Mouse (Mus musculus) gastrocnemius, postnatal 14 days (tissue): ENCODE results near the gene Dpp9. TPM values are rescaled to one million over a fixed set of nuclear protein-coding genes. Genes with fewer than 3 reads are reported as not detected.
A peak's percentile ranks its signal among the peaks of the same experiment; 100 is the strongest.

ENCODE experiments used
- DNase-seq: peaks from one replicate; pipeline ENCODE4 v3.0.0; 2021; ENCODE audit warnings: mixed read lengths
- intact Hi-C: fragments of 180-260 bp; cut with DNase I; formaldehyde crosslinking; loops from one replicate; pipeline ENCODE4 v1.15.1; 2025; ENCODE audit warnings: low total_unique reads
- total RNA-seq, 2 experiments: library from RNA; stranded (reverse); gene quantifications; 2 replicates each; pipeline ENCODE4 v1.2.3; 2021

Gene Dpp9
- total RNA-seq, 2 experiments from 2014 or later: 20.8 to 22.0 TPM

DNA sequence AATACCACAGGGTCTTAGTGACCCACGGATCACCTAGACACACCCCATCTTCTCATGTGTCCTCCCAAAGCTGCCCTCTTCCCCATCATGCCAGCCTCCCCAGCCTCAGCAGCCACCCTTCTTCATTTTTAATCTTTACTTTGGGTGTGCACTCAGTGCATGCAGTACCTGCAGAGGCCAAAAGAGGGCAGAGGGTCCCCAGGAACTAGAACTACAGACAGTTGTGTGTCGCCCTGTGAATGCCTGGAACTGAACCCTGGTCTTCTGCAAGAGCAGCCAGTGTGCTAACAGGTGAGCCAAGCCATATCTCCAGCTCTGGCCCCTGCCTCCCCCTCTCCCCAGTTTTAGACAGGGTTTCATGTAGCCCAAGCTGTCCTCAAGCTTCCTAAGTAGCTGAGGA lies 21.8 kb downstream of the Dpp9 start:
- no peak for DNase-seq
- intact Hi-C loops: no loop called here

DNA sequence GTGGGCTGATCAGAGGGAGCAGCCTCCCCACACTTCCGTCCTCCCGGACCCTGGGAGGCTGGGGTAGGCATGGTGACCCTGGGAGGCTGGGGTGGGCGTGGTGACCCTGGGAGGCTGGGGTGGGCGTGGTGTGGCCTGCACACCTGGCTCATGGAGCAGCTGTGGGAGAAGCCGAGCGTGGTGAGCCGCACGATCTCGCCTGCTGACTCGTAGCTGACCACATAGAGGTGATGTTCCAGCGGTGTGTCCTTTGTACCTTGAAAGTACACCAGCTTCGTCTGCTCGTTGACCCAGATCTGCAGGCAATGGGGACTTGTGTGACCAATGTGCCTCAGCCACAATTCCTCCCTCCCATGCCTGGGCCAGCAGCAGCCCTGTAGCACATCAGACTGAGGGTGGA lies 23.9 kb downstream of the Dpp9 start:
- DNase-seq: no peak
- intact Hi-C loops: no loop called here

DNA sequence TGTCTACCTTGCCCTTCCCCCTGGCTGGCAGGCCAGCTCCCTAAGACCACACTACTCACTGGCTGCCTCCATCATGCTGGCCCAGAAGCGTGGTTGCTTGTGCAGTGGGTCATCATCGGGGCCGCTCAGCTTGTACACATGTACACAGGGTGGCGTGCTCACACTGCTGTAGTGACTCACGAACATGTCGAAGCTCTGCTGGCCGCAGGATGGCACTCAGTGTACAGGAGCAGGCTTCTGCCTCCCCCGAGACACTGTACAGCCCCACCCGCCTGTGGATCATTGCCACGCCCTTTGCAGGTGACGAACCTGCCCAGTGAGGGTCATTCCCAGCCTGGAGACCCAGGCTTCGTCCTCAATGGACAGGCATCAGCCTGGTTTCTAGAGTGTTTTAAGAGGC lies 24.3 kb downstream of the Dpp9 start:
- DNase-seq: no peak

DNA sequence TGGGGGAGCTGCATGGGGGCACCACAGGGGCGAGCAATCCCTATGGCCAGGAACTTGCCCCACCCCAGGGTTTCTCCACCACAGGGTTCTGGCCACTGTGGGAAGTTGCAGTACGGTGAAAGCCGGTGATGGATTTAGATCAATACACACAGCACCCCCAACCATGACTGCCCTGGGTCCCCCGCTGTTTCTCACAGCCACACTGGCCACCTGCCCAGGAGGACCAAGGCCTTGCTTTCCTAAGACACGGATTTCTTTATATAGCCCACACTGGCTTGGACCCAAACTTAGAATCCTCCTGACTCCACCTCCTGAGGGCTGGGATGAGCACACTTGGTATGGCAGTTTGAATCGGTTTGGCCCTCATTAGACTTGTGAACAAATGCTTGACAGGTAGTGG lies 27.4 kb downstream of the Dpp9 start:
- DNase-seq: no peak
- intact Hi-C loops: no loop called here

More for the DNA sequence above, 24.3 kb downstream of the Dpp9 start:
- intact Hi-C loops: no loop called here

DNA sequence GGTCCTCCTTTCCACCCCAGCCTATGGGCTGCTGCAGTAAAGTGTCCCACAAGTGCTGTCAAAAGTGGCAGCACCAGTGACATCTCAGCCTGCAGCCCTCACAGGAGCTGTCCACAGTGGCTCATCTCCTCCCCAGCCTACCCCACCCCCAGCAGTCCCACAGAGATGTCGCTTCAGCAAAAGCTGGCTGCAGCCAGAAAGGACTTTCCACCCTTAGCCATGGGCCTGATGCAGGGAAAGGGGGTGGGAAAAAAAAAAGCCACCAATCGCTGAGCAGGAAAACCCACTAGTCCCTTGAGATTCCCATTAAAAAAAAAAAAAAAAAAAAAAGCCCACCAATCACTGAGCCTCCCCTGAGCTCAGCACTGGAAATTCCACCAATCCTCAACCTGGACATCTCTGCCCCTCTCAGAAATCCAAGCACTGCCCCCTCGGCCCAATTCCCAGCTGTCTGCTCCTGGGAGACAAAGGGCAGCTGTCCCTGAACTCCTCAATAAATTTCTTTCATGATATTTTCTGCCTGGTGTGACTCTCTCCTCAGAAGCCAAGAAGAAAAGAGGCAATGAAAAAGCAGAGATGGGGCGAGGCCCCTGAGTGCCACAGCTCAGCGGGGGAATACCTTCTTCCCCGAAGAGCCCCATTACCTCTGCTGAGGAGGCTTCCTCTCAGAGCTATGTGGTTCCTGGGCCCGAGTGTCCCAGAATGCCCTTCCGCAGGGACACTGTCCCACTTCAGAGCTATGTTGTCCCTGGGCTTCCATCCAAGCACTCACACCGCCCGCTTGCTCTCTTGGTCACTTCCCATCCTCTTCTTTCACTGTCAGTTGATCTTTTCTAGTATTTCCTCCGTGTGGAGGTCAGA lies 33.2 kb downstream of the Dpp9 start:
- DNase-seq: peak; percentile 75
- intact Hi-C loops: no loop called here

DNA sequence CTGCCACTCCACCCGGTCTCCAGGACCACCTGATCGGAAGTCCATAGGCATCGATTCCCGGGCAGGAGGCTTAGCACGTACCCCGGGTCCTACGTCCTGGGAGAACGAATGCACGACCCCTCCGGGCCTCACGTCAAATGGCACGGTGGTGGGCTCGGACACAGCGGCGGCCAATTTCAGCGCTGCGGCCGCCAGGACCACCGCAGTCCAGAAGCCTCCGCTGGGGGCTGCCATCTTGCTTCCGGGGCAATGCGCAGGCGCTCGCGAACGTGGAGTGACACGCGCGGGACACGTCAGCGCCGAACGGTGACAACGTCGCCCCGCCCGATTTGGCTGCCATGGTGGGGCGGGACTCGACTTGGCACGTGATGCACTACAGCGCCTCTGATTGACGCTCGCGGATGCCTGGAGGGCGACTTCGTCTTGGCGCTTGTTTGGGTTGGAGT lies 35.0 kb downstream of the Dpp9 start, which contains the start of gene Mydgf:
Gene Mydgf (minus strand): TSS at position 263 of the 446 bp plus-strand sequence.
- intact Hi-C loops: no loop called here
- DNase-seq: peak; percentile 97

DNA sequence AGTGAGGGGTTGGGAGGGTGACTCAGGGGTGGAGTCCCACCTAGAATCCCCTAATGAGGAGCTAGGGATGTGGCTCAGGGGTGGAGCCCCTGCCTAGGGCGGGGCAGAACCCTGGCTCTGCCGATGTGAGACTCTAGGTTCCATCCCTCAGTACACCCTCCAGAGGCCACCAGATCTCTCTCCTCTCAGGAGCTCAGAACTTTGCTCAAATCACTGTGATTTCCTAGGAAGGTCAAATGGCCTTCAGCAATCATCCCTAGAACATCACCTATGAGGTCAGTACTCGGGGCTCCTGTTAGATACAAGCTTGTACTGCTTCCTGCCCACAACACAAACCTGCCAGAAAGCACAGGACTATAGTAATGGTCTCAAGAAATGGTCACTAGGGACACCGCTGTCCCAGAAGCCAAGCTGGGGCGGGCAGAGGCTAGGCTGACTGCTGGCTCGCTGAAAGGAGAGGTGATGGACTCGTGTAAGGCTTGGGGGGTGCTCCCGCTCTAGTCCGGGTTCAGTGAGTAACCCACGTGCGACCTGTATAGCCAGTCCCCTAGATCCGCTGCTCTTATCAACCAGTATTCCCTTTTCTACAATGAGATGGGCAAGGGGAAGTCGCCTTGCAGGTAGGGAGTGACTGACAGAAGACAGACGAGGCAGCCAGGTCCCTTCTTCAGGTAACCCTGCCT lies 35.6 kb downstream of the Dpp9 start:
- intact Hi-C loops: no loop called here
- no peak for DNase-seq

DNA sequence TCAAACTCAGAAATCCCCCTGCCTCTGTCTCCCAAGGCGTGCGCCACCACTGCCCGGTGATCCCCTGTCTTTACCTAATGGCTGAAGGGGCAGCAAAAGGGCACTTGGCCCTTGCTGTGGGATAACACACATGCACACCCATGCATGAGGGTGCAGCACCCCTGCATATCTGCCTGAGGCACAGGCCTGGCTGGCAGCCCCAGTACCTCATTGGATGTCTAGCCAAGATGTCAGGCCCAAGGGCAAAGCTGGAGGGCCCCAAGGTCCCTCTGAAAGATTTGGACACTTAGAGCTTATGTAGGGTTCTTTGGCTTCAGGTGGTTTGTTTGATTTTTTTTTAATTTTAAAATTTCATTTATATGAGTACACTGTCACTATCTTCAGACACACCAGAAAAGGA lies 43.3 kb downstream of the Dpp9 start:
- intact Hi-C loops: no loop called here
- no peak for DNase-seq

DNA sequence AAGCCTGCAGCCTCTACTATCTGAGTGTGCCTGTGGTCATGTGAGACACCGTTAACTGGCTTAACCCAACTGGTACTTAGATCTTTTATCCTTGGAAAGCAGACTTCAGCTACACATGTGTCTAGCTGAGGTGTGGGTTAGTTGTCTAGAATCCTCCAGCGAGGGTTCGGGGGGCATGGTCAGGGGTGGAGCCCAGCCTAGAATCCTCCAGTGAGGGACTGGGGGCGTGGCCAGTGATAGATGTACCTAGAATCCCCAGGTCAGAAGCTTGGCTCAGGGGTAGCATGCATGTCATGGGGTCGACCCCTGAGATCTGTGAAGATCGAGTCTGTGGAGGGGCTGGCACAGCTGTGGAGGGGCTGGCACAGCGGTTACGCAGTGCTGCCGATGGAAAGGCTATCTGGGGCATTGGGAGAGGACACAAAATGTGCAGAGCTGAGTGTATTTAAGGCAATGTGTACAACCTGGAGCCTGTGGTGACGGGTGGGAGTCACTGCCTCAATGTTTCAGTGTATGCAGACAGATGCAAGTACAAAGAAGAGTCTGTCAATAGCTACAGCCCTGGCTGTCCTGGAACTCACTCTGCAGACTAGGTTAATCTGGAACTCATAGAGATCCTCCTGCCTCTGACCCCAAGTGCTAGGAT lies 45.2 kb downstream of the Dpp9 start:
- no peak for DNase-seq
- intact Hi-C loops: no loop called here

DNA sequence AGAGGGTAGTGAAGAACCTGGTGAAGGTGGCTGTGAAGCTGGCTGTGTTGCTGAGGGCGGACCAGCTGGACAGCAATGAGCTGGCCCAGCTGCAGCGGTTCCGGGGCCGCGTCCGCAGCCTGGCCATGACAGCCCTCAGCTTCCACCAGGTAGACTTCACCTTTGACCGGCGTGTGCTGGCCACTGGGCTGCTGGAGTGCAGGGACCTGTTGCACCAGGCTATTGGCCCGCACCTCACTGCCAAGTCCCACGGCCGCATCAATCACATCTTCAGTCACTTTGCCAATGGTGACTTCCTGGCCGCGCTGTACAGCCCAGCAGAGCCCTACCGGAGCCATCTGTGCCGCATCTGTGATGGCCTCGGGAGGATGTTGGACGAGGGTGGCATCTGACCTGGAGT lies 46.8 kb downstream of the Dpp9 start:
- intact Hi-C loops: no loop called here
- DNase-seq: no peak

DNA sequence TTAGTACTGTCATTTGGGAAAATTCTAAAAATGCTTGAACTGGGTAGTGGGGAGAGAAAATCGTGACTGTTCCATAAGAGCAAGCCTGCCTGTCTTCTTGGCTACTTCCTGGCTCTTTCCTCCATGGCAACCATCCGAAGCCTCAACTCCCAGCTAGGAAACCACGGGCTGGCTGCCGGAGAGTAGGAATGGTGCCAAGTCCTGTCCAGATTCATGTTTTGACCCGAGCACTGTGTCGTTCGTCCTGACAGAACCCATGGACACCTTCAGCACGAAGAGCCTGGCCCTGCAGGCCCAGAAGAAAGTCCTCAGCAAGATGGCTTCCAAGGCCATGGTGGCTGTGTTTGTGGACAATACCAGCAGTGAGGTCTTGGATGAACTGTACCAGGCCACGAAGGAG lies 47.2 kb downstream of the Dpp9 start:
- intact Hi-C loops: no loop called here
- no peak for DNase-seq

DNA sequence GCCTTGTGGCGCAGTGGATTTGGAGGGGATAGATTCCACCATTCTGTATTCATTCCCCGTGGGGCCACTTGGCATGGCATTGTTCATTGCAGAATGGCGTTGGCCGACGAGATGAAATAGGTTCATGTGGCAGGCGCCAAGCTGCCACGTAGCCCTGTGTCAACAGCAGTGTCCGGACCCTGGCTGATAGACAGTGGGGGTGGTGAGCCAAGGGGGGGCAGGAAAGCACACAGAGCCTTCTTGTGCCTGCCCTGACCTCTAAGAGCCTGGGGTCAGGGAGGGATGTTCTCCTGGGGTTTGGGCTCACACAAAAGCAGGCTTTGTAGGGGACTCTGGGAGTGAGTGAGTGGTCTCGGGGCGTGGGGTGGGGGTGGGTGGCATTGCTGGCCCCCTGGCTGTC lies 48.1 kb downstream of the Dpp9 start:
- intact Hi-C loops: no loop called here
- peak; percentile 25 for DNase-seq

DNA sequence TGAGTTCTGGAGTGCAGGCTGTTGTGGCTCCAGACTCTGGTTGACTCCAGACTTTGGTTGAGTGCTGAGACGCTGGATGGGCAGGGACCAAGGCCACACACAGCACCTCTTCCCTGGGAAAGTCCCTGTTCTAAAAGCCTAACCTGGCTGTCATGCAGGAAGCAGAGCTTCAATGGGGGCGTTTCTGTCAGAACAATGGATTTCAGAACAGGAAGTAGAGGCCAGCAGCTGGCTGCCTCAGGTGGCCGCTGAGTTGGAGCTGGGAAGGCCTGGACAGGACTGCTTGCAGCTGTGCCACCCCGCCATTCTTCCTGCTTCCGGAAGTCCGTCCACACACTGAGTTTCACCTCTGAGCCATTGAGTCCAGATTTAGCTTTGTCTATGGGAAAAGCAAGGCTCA lies 48.9 kb downstream of the Dpp9 start:
- intact Hi-C loops: no loop called here
- DNase-seq: peak; percentile 41

DNA sequence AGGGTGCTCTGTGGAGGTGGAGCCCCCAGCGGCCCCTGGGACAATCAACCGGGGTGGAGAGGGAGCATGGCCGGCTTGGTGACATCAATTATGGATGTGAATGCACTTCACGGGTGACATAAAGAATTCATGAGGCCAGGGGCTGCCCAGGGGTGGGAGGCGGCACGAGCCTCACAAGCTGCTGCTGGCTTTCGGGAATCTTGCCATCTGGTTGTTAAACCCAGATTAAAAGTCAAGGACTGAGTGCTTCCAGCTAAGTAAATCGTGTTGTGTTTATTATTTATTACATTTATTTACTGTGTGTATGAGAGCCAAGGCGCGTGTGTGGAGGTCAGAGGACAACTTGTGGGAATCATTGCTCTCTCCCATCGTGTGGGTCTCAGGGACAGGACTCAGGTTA lies 53.0 kb downstream of the Dpp9 start:
- no peak for DNase-seq
- intact Hi-C loops: no loop called here

DNA sequence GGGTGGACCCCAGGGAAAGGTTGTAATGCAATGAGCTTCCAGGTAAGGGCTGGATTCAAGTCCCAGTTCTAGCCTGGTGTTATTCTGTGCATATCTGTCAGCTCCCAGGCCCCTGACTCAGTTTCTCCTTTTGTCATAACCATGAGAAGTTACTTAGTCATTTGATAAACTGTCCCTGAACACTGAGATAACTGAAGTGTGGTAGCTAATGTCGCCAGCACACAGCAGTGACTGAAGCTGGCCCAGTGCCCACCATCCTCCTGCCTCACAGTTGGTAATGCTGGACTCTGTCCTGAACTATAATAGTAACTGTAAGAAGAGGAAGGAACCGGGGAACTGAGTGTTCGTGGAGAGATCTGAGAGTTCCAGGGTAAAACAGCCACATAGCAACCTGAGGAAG lies 54.2 kb downstream of the Dpp9 start:
- no peak for DNase-seq
- intact Hi-C loops: no loop called here

DNA sequence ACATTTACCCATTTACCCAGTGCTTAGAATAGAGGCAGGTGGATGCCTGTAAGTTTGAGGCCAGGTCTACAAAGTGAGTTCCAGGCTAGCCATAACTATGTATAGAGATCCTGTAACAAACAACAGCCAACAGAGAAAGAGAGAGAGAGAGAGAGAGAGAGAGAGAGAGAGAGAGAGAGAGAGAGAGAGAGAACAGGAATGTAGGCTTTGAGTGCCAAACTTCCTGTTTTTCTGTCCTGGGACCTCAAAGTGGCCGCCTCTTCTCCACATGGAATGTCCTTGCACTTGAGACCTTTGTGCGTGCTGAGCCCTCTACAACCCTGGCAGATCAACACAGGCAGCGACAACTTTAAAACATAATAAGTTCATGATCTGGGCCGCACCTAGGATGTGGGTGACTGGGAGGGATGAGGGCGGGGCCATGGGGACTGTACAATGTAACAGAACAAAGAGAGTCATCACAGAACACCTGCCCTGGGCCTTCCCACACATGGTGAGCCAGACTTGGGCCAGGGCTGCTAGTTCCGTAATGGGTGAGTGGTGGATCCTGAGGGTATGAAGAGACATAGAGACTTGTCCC lies 55.1 kb downstream of the Dpp9 start:
- no peak for DNase-seq
- intact Hi-C loops: no loop called here

DNA sequence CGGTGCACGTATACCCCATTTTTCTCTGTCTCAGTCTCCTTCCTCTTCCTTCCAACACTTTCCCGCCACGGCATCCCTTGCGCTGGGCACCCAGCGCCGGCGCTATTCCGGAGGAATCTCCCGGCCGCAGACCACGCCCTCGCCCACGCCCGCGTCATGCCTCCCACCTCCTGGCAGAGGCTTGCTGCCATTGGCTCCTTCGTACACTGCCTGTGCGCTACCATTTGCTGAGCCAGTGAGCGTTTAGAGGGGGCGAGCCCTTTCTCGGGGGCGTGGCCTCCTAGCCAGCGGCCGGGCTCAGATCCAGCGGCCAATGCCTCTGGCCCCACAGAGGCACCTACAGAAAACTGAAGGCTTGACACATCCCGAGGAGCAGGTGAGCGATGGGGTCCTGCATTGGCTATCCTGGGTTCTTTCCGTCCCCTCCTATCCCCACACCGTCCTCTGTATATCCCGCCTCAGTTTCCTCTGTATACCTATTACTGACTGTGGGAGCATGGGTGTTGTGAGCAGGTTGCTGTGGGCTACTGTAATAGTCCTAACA lies 56.4 kb downstream of the Dpp9 start, which contains the start of gene Tnfaip8l1:
Gene Tnfaip8l1 (plus strand): TSS at position 247 of the 544 bp plus-strand sequence.
- intact Hi-C loops: no loop called here
- peak; percentile 95 for DNase-seq

DNA sequence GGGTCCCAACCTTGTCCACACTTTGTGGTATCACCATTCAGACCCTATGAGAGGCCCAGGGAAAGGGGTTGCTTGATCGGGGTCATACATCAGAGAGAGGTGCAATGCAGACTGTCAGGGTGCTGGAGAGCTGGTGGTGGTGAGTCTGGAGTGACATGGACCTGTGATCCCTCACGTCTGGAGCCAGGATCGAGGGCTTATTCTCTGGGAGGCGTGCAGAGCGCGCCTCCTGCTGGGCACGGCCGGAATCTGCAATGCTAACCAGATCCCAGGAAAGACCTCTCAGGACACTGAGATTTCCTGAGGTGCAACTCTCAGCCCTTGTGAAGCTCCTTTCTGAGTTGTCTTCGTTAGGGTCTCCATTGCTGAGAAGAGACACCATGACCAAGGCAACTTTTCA lies 59.0 kb downstream of the Dpp9 start:
- DNase-seq: peak; percentile 69
- intact Hi-C loops: loop anchor here (2.0 to 5.0 kb wide), 2 partner anchors 27 to 37 kb away; partner anchors contain the start of gene Lrg1

DNA sequence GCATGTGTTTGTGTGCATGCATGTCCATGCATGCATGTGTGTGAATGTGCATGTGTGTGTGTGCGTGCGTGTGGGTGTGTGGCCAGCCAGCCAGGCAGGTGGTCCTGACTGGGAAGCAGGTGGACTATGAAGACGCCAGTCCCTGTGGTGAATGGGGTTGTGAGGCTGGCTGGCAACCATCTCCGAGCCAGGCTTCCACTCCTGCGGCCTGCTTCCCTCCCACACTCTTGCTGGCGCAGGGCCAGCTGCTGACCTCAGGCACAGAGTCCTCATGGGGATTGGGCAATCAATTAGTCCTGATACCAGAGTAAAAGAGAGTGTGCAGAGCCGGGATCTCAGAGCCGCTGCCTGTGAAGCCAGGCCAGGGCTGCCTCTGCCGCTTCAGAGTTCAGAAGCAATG lies 65.1 kb downstream of the Dpp9 start:
- peak; percentile 63 for DNase-seq
- intact Hi-C loops: no loop called here

DNA sequence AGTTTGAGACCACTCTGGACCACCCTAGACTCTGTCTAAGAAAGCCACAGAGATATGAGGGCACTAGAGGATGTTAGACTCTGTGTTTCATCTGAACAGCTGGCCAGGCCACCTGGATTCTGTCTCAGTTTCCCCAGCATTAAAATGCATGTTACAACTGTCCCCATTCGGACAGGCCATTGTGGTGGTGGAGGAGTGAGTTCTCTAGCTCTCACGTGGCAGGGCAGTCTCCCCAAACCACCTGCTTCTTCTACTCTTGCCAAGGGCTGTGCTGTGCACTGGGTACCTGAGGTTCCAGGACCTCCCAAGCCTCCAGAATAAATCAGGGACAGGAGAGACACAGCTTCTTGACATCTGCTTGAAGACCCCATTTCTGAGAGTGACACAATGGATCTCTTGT lies 68.8 kb downstream of the Dpp9 start:
- intact Hi-C loops: no loop called here
- no peak for DNase-seq
